19 mouse cellular contexts compared by ENCODE assay signal in genomic region chr8:68975773-68976172, GRCm38 (mm10).
DNase-seq lines count a peak whose midpoint lies in the region; ATAC-seq lines count a peak whose summit lies in the region.
"Had no signal": no experiment of that assay in that cellular context is flagged by ENCODE, and none has a peak within 500 bp of the region (broad histone marks: within the 10 kb centered on the region; RNA-seq: fewer than 3 reads in every experiment).

No protein-coding gene starts in this region.

- no peaks in the 10 kb centered on the region for H3K4me1 ChIP-seq in heart, embryonic 10.5 days
- no peaks in the 10 kb centered on the region for H3K4me1 ChIP-seq in heart, embryonic 16.5 days (ENCODE audit: control insufficient read depth, insufficient read depth, low read length)
- H3K4me1 ChIP-seq: forebrain, embryonic 13.5 days; limb, embryonic 15.5 days; stomach, embryonic 15.5 days had no signal

- DNase-seq in heart, adult 11 months, result peak; percentile 97
- no peak for DNase-seq in heart, embryonic 10.5 days (ENCODE audit: low spot score)
- peak; percentile 13 for DNase-seq in lung, postnatal 10 days
- no peak for DNase-seq in lung, adult 18-20 months
- no peak for DNase-seq in thymus, postnatal 0 days (ENCODE audit: low spot score)
- DNase-seq in urinary bladder, postnatal 36 days (ENCODE audit: low spot score in 2 of 2), result no peak
- DNase-seq: cerebellum, adult 2 months; cerebellum, postnatal 36 days; kidney, adult 9 months; kidney, postnatal 25 days; liver, postnatal 0 days; lung, postnatal 36 days; right cerebral cortex, postnatal 25 days; thymus, adult 18-20 months had no signal

- H3K36me3 ChIP-seq in heart, embryonic 10.5 days, result no peaks in the 10 kb centered on the region
- no peaks in the 10 kb centered on the region for H3K36me3 ChIP-seq in heart, embryonic 16.5 days (ENCODE audit: control insufficient read depth, insufficient read depth)
- H3K36me3 ChIP-seq: limb, embryonic 15.5 days; stomach, embryonic 15.5 days had no signal

- peak; percentile 83 for ATAC-seq in heart, embryonic 16.5 days (replicated peaks; ENCODE audit: extremely low read depth, insufficient read depth, low FRiP score)
- ATAC-seq: forebrain, embryonic 13.5 days; liver, postnatal 0 days had no signal

- no peak overlapping the region for H3K4me3 ChIP-seq in heart, embryonic 10.5 days
- H3K4me3 ChIP-seq in heart, embryonic 16.5 days (ENCODE audit: low read length), result no peak overlapping the region
- H3K4me3 ChIP-seq: forebrain, embryonic 13.5 days; limb, embryonic 15.5 days; stomach, embryonic 15.5 days had no signal

- 44% methylated on average over 2 of the region's 2 CpGs for WGBS in heart, embryonic 10.5 days
- WGBS in heart, embryonic 16.5 days, result 40% methylated on average over 2 of the region's 2 CpGs

- no peaks in the 10 kb centered on the region for H3K27me3 ChIP-seq in heart, embryonic 10.5 days (ENCODE audit: insufficient read depth, poor library complexity, severe bottlenecking)
- H3K27me3 ChIP-seq in heart, embryonic 16.5 days (ENCODE audit: control insufficient read depth, insufficient read depth, low read length), result no peaks in the 10 kb centered on the region
- H3K27me3 ChIP-seq: forebrain, embryonic 13.5 days; limb, embryonic 15.5 days; stomach, embryonic 15.5 days had no signal

- H3K9ac ChIP-seq in heart, embryonic 16.5 days (ENCODE audit: low read length), result no peak overlapping the region
- H3K9ac ChIP-seq: forebrain, embryonic 13.5 days; hindbrain, embryonic 14.5 days; limb, embryonic 15.5 days; liver, postnatal 0 days; stomach, embryonic 15.5 days had no signal

- no peak overlapping the region for H3K4me2 ChIP-seq in heart, embryonic 16.5 days (ENCODE audit: low read depth, low read length)
- H3K4me2 ChIP-seq: forebrain, embryonic 13.5 days; hindbrain, embryonic 14.5 days; limb, embryonic 15.5 days; stomach, embryonic 15.5 days had no signal

- no peaks in the 10 kb centered on the region for H3K9me3 ChIP-seq in heart, embryonic 10.5 days
- no peaks in the 10 kb centered on the region; the same call in 1 of the 2 replicates for H3K9me3 ChIP-seq in heart, embryonic 16.5 days (replicated peaks; ENCODE audit: control insufficient read depth, low read length)
- H3K9me3 ChIP-seq: forebrain, embryonic 13.5 days; limb, embryonic 15.5 days; stomach, embryonic 15.5 days had no signal

- no peak overlapping the region for H3K27ac ChIP-seq in heart, embryonic 10.5 days
- H3K27ac ChIP-seq in heart, embryonic 16.5 days (ENCODE audit: low read length), result no peak overlapping the region; the same call in 1 of the 2 replicates
- H3K27ac ChIP-seq: forebrain, embryonic 13.5 days; hindbrain, embryonic 14.5 days; limb, embryonic 15.5 days; stomach, embryonic 15.5 days had no signal

Comparison
In these comparisons a context has a peak if more than half of its experiments do, and no peak if none do; other contexts are left out.
1. DNase-seq: peak in heart, adult 11 months (single experiment) and lung, postnatal 10 days (single experiment); none in heart, embryonic 10.5 days (single experiment), lung, adult 18-20 months (0 of 2), thymus, postnatal 0 days (single experiment) and urinary bladder, postnatal 36 days (0 of 2).